Mouse (Mus musculus) skeletal muscle tissue, adult 2 months (tissue): ENCODE results near the gene Hck.

Experiments used
- DNase-seq: peaks from one replicate; pipeline ENCODE4 v3.0.0-alpha.2; 2012; ENCODE audit warnings: low read depth, low spot score

Gene Hck

GRCm38 (mm10) chr2:153151026-153151425, 42.8 kb downstream of the Hck start:
- no peak for DNase-seq

- DNase-seq: no peak
These were observed 43.8 kb downstream of the Hck start for GRCm38 (mm10) chr2:153151926-153152665.

- DNase-seq: no peak
These were observed 44.8 kb downstream of the Hck start for GRCm38 (mm10) chr2:153153033-153153450.

GRCm38 (mm10) chr2:153157270-153157669, 49.0 kb downstream of the Hck start:
- no peak for DNase-seq

- no peak for DNase-seq
These were observed 51.9 kb downstream of the Hck start for GRCm38 (mm10) chr2:153160133-153160532.

- DNase-seq: peak; percentile 80
These were observed 52.8 kb downstream of the Hck start, which contains the start of gene Tm9sf4 for GRCm38 (mm10) chr2:153160844-153161683. TSS of gene Tm9sf4 (plus strand) at chr2:153161303.

- no peak for DNase-seq
These were observed 53.4 kb downstream of the Hck start for GRCm38 (mm10) chr2:153161684-153162080.

GRCm38 (mm10) chr2:153167136-153167535, 58.9 kb downstream of the Hck start:
- DNase-seq: no peak

- DNase-seq: no peak
These were observed 60.0 kb downstream of the Hck start for GRCm38 (mm10) chr2:153168134-153168820.

GRCm38 (mm10) chr2:153170490-153171224, 62.4 kb downstream of the Hck start:
- DNase-seq: no peak

GRCm38 (mm10) chr2:153171966-153172365, 63.7 kb downstream of the Hck start:
- no peak for DNase-seq

- no peak for DNase-seq
These were observed 67.8 kb downstream of the Hck start for GRCm38 (mm10) chr2:153175995-153176570.

GRCm38 (mm10) chr2:153177188-153177587, 68.9 kb downstream of the Hck start:
- no peak for DNase-seq

GRCm38 (mm10) chr2:153179126-153179860, 71.0 kb downstream of the Hck start:
- DNase-seq: no peak

- no peak for DNase-seq
These were observed 71.7 kb downstream of the Hck start for GRCm38 (mm10) chr2:153179961-153180360.

GRCm38 (mm10) chr2:153186176-153186591, 77.9 kb downstream of the Hck start:
- no peak for DNase-seq

- no peak for DNase-seq
These were observed 79.6 kb downstream of the Hck start for GRCm38 (mm10) chr2:153187848-153188247.

- no peak for DNase-seq
These were observed 83.0 kb downstream of the Hck start for GRCm38 (mm10) chr2:153191242-153191641.

- no peak for DNase-seq
These were observed 86.0 kb downstream of the Hck start for GRCm38 (mm10) chr2:153194255-153194654.

- no peak for DNase-seq
These were observed 90.2 kb downstream of the Hck start for GRCm38 (mm10) chr2:153198485-153198884.
